Mouse (Mus musculus) liver, embryonic 13.5 days (tissue): ENCODE measurements around the gene Abhd16a. TPM values are rescaled to one million over a fixed set of nuclear protein-coding genes. Genes with fewer than 3 reads are reported as not detected.

Experiments
- ATAC-seq: fragments of 200-750 bp; cut with Nextera tagmentation; 2 replicates; pipeline ENCODE4 v1.8.0; 2017; ENCODE audit warnings: low read depth, mild to moderate bottlenecking, moderate number of reproducible peaks, moderate library complexity
- DNase-seq: peaks from one replicate; pipeline ENCODE4 v3.0.0; 2022
- H3K27ac ChIP-seq: fragments of 300-500 bp; sonication (generic); 2 replicates; pipeline ENCODE4 v1.5.1; 2015; ENCODE audit warnings: moderate library complexity, mild to moderate bottlenecking, inconsistent platforms
- H3K27me3 ChIP-seq: fragments of 300-500 bp; sonication (generic); 2 replicates; pipeline ENCODE4 v1.6.1; 2015; ENCODE audit warnings: mild to moderate bottlenecking, inconsistent platforms
- H3K36me3 ChIP-seq: fragments of 300-500 bp; sonication (generic); 2 replicates; pipeline ENCODE4 v1.6.1; 2015; ENCODE audit warnings: mild to moderate bottlenecking, inconsistent platforms
- H3K4me1 ChIP-seq: fragments of 300-500 bp; sonication (generic); replicated peaks from 2 replicates; pipeline ENCODE4 v1.6.1; 2015; ENCODE audit warnings: inconsistent platforms
- H3K4me2 ChIP-seq: fragments of 300-500 bp; sonication (generic); 2 replicates; pipeline ENCODE4 v1.6.1; 2015; ENCODE audit warnings: inconsistent platforms, mild to moderate bottlenecking, moderate library complexity
- H3K4me3 ChIP-seq: fragments of 300-500 bp; sonication (generic); replicated peaks from 2 replicates; pipeline ENCODE4 v1.5.1; 2015; ENCODE audit warnings: mild to moderate bottlenecking, inconsistent platforms
- H3K9ac ChIP-seq: fragments of 300-500 bp; sonication (generic); 2 replicates; pipeline ENCODE4 v1.6.1; 2015; ENCODE audit warnings: mild to moderate bottlenecking, inconsistent platforms
- H3K9me3 ChIP-seq: fragments of 300-500 bp; sonication (generic); replicated peaks from 2 replicates; pipeline ENCODE4 v1.6.1; 2016; ENCODE audit warnings: inconsistent platforms
- WGBS: fragments of 180-500 bp; shearing (Covaris S2); methylation state at CpG from one replicate; pipeline ENCODE4 v1.1.7; 2015; ENCODE audit not compliant: insufficient replicate concordance; 5-methylcytosine and 5-hydroxymethylcytosine counted together
- polyA plus RNA-seq: library from polyadenylated mRNA; unstranded; fragments of >200 nt; fragmentation: Nextera tagmentation; extraction: Ambion mirVana; gene quantifications from 2 replicates; pipeline ENCODE4 v1.2.1, GENCODE M21; 2015

Abhd16a gene
- polyA plus RNA-seq, 1 experiment from 2014 or later = 54.9 TPM

DNA sequence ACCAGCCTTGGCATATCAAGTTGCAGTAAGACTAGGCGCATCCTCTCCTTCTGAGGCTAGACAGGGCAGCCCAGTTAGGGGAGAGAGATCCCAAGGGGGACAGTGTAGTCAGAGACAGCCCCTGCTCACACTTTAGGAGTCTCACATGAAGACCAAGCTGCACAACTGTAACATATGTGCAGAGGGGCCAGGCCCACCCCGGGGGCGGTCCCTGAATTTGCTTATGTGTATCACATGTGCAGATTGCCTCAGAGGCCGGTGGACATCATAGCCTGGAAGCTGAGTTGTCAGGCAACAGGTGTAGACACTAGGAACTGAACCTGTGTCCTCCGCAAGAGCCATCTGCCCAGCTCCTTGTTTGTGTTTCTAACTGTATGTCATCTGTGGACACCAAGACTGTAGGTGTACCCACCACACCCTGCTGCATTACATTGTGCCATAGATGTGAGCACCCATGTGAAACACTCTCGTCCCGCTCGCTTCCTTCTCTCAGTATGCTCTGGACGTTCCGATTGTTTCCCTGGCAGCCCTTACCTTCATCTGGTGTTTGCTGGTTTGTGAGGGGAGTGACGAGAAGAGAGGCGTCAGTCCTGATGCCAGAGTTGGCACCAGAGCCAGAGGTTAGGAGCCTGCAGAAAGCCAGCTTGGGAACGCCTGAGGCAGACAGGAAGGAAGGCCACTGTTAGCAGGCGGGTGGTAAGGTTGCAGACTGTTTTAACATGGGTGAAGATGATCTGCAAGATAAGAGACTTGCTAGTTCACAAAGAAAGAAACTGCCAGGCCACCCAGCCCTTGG, 3.5 kb downstream of the Abhd16a start:
- H3K36me3 ChIP-seq = peaks cover 70% of the 10 kb centered on the region
- 86% methylated on average over 14 of the region's 14 CpGs for WGBS

GRCm38 (mm10) chr17:35094475-35095365, 5.7 kb downstream of the Abhd16a start:
- Histone ChIP-seq H3K27ac (no peak overlapping the region), H3K36me3 (peaks cover 89% of the 10 kb centered on the region), H3K9ac (no peak overlapping the region), H3K27me3 (no peaks in the 10 kb centered on the region), H3K4me3 (no peak overlapping the region), H3K4me1 (peaks cover 31% of the 10 kb centered on the region), H3K9me3 (no peaks in the 10 kb centered on the region), H3K4me2 (no peak overlapping the region)
- ATAC-seq (no peak), DNase-seq (no peak)
- WGBS = 78% methylated on average over 15 of the region's 15 CpGs

More for the DNA sequence above, 3.5 kb downstream of the Abhd16a start:
- H3K4me2 ChIP-seq = no peak overlapping the region
- ATAC-seq (no peak), DNase-seq (no peak)
- H3K27ac ChIP-seq = no peak overlapping the region
- H3K4me3 ChIP-seq = no peak overlapping the region
- no peak overlapping the region for H3K9ac ChIP-seq
- H3K27me3 ChIP-seq = no peaks in the 10 kb centered on the region
- peaks cover 38% of the 10 kb centered on the region for H3K4me1 ChIP-seq
- no peaks in the 10 kb centered on the region for H3K9me3 ChIP-seq

GRCm38 (mm10) chr17:35096597-35096996, 7.5 kb downstream of the Abhd16a start:
- H3K4me1 ChIP-seq = peaks cover 28% of the 10 kb centered on the region
- H3K4me2 ChIP-seq = no peak overlapping the region
- WGBS = 88% methylated on average over 12 of the region's 12 CpGs
- no peaks in the 10 kb centered on the region for H3K9me3 ChIP-seq
- H3K27ac ChIP-seq = no peak overlapping the region
- no peak for DNase-seq
- no peak overlapping the region for H3K4me3 ChIP-seq
- H3K27me3 ChIP-seq = no peaks in the 10 kb centered on the region
- peaks cover 97% of the 10 kb centered on the region for H3K36me3 ChIP-seq
- H3K9ac ChIP-seq = no peak overlapping the region
- no peak for ATAC-seq

- Histone ChIP-seq H3K4me2 (no peak overlapping the region), H3K36me3 (peaks cover 98% of the 10 kb centered on the region), H3K27me3 (no peaks in the 10 kb centered on the region), H3K4me3 (no peak overlapping the region), H3K4me1 (peaks cover 31% of the 10 kb centered on the region), H3K9me3 (no peaks in the 10 kb centered on the region), H3K27ac (no peak overlapping the region), H3K9ac (no peak overlapping the region)
- 87% methylated on average over 12 of the region's 12 CpGs for WGBS
- DNase-seq (no peak), ATAC-seq (no peak)
Measured at GRCm38 (mm10) chr17:35097164-35097655, 8.1 kb downstream of the Abhd16a start.

DNA sequence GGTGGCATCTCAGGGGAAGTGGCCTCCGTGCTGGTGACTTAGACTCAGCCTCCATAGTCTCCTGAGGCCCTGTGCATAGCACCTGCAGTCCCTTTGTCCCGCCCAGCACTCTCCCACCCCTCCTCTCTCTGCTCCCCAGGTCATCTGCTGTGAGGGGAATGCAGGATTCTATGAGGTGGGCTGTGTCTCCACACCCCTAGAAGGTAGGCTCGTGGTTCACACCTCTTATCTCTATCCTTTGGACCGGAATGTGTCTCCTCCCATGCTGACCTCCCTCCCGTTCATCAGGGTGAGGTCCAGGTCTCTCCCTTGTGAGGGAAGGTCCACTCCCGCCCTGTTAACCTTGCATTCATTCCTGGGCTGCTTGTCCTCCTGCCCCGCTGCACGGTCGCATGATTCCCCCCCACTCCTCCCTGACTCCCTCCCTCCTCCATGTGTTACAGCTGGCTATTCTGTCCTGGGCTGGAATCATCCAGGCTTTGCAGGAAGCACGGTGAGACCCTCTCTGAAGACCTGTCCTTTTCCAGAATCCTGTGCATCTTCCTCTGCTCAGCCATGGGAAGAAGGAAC, 11.2 kb downstream of the Abhd16a start:
- WGBS = 72% methylated on average over 10 of the region's 10 CpGs
- Histone ChIP-seq H3K4me2 (no peak overlapping the region), H3K27ac (no peak overlapping the region), H3K4me3 (no peak overlapping the region), H3K36me3 (peaks cover 84% of the 10 kb centered on the region), H3K9me3 (no peaks in the 10 kb centered on the region), H3K27me3 (no peaks in the 10 kb centered on the region), H3K4me1 (peaks cover 52% of the 10 kb centered on the region), H3K9ac (no peak overlapping the region)
- ATAC-seq = no peak
- no peak for DNase-seq

GRCm38 (mm10) chr17:35101161-35101560, 12.1 kb downstream of the Abhd16a start:
- Histone ChIP-seq H3K4me3 (no peak overlapping the region), H3K9ac (no peak overlapping the region), H3K36me3 (peaks cover 75% of the 10 kb centered on the region), H3K27me3 (no peaks in the 10 kb centered on the region), H3K4me2 (no peak overlapping the region), H3K4me1 (peaks cover 61% of the 10 kb centered on the region), H3K9me3 (no peaks in the 10 kb centered on the region), H3K27ac (peak overlapping the region; percentile 1; the same call in 1 of the 2 replicates)
- WGBS = 84% methylated on average over 11 of the region's 11 CpGs
- DNase-seq = no peak
- ATAC-seq = no peak

- Histone ChIP-seq H3K4me1 (peaks cover 64% of the 10 kb centered on the region), H3K9ac (no peak overlapping the region), H3K36me3 (peaks cover 64% of the 10 kb centered on the region), H3K4me3 (no peak overlapping the region), H3K27ac (peak overlapping the region; percentile 92), H3K27me3 (no peaks in the 10 kb centered on the region), H3K4me2 (no peak overlapping the region), H3K9me3 (no peaks in the 10 kb centered on the region)
- WGBS = 71% methylated on average over 8 of the region's 8 CpGs
- no peak for ATAC-seq
- no peak for DNase-seq
Measured at GRCm38 (mm10) chr17:35102299-35102698, 13.2 kb downstream of the Abhd16a start.

DNA sequence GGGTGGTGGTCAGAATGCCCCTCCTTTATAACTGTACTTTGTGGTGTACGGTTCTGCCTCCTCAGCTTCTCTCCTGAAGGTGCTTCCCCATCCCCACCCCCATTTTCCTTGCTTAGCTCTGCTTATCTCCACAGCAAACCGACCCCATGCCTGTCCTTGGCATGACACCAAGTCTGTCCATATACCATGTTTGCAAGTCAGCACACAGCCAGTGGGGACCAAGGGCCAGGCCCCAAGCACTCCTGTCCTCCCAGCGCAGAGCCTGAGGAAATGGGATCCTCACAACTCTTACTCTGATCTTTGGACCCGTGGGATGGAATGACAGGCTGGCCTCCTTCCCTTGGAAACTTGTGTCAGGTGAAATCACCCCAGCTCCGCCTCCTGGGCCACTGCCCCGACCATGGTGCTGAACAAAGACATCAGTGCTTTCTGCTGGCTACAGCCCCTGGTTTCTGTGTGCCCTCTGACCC, 14.2 kb downstream of the Abhd16a start:
- Histone ChIP-seq H3K27me3 (no peaks in the 10 kb centered on the region), H3K9me3 (no peaks in the 10 kb centered on the region), H3K36me3 (peaks cover 56% of the 10 kb centered on the region), H3K4me3 (no peak overlapping the region), H3K27ac (peak overlapping the region; percentile 92), H3K4me2 (no peak overlapping the region), H3K9ac (peak overlapping the region; percentile 67), H3K4me1 (peaks cover 64% of the 10 kb centered on the region)
- no peak for ATAC-seq
- WGBS = 53% methylated on average over 6 of the region's 6 CpGs
- no peak for DNase-seq

DNA sequence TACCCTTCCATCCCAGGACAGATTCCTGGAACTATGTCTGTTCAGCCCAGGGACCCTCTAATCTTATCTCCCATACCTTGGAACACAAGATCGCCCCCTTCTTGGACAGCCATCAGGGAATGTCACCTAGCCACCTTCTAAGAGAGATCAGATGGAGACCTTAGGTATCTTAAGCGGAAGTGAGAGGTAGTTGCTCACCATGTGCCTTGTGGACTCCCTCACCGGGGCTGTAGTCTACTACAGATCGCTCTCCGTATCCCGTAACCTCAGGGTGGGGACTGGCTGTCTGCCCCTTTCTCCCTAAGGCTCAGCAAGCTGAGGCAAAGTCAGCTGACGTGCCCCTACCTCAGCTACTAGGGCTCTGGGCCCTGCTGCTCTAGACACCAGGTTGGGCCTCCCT, 15.0 kb downstream of the Abhd16a start:
- H3K4me3 ChIP-seq = peak overlapping the region; percentile 7
- WGBS = 65% methylated on average over 7 of the region's 7 CpGs
- peak overlapping the region; percentile 48 for H3K4me2 ChIP-seq
- no peak for ATAC-seq
- no peaks in the 10 kb centered on the region for H3K27me3 ChIP-seq
- peak overlapping the region; percentile 92 for H3K27ac ChIP-seq
- no peaks in the 10 kb centered on the region for H3K9me3 ChIP-seq
- H3K36me3 ChIP-seq = peaks cover 48% of the 10 kb centered on the region
- H3K4me1 ChIP-seq = peaks cover 64% of the 10 kb centered on the region
- DNase-seq = no peak
- H3K9ac ChIP-seq = peak overlapping the region; percentile 67

DNA sequence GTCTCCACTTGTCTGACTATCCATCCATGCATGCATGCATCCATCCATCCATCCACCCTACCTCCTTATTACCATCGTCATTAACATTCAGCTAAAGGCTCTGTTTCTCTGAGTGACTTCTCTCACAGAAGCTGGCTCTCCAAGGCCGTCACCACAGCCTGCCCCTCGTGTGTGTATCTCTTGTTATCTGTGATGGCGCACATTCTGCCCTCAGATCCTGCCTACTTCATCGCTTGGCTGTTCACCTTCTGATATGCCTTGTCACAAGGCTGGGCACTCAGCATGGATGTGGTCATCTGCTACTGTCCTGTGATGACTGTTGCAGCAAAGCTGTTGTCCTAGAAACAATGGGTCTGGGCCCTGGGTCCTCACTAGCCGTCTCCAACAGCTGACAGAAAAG, 15.7 kb downstream of the Abhd16a start:
- Histone ChIP-seq H3K4me2 (peak overlapping the region; percentile 48), H3K4me1 (peaks cover 64% of the 10 kb centered on the region), H3K27ac (peak overlapping the region; percentile 92), H3K9ac (peak overlapping the region; percentile 67), H3K9me3 (no peaks in the 10 kb centered on the region), H3K27me3 (no peaks in the 10 kb centered on the region), H3K36me3 (peaks cover 41% of the 10 kb centered on the region), H3K4me3 (peak overlapping the region; percentile 7; the same call in 1 of the 2 replicates)
- DNase-seq (peak; percentile 76), ATAC-seq (peak; percentile 89)
- 20% methylated on average over 6 of the region's 6 CpGs for WGBS
